Mouse (Mus musculus) splenic B cell, adult 2 months (primary cell): ENCODE data around the gene Cep95.
"Not testable (repeated sequence)": the region's sequence is repeated elsewhere in the genome, so short reads cannot be mapped to it uniquely, and the experiment has no call there.

ENCODE experiments used
- DNase-seq: peaks from one replicate; pipeline ENCODE4 v3.0.0-alpha.2; 2011; ENCODE audit warnings: low read depth, low spot score
- H3K27me3 ChIP-seq: 2 replicates; pipeline ENCODE4 v1.6.1; 2012; ENCODE audit warnings: mild to moderate bottlenecking, low read length, moderate library complexity, mixed read lengths; ENCODE audit not compliant: control insufficient read depth, poor library complexity, insufficient read depth, severe bottlenecking
- H3K36me3 ChIP-seq: 2 replicates; pipeline ENCODE4 v1.6.1; 2012; ENCODE audit warnings: mild to moderate bottlenecking, low read length, moderate library complexity, mixed read lengths; ENCODE audit not compliant: control insufficient read depth, poor library complexity, insufficient read depth, severe bottlenecking

The Cep95 gene

DNA sequence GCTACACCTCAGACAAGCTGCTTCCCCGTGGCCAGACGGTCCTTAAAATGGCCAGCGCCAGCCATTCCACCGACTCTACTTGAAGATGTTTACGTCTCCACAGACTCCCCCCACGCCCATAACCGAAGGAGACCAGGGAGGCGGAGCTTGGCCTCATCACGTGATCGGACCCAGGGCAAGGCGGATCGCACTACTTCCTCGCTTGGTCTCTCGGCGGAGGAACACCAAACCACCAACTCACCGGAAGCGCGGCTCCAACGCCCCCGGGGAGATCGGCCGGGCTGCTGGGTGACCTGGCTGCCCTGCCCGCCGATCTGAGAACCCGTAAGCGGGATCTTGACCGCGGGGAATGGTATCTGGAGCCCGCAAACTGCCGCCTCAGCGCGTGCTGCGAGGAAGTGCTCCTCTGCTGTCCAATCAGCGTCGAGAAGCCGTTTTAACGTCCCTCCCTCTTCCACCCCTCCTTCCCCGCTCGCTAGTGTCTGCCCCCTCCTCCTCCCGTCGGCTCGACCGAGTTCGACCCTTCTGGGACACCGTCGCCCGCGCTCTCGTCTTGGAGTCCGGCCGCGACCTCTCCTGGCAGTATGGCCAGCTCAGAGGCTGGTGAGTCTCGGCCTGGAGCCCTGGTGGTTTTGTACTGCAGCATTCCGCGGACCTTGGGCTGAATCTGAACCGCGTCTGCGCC is at the start of gene Cep95, which contains the start of gene Ddx5:
Gene Cep95 (plus strand): TSS at position 478 of the 685 bp plus-strand sequence.
Gene Ddx5 (minus strand): TSS at position 411 of the 685 bp plus-strand sequence.
- no peaks in the 10 kb centered on the region for H3K27me3 ChIP-seq
- DNase-seq, result peak; percentile 99
- H3K36me3 ChIP-seq, result peaks cover 37% of the 10 kb centered on the region

DNA sequence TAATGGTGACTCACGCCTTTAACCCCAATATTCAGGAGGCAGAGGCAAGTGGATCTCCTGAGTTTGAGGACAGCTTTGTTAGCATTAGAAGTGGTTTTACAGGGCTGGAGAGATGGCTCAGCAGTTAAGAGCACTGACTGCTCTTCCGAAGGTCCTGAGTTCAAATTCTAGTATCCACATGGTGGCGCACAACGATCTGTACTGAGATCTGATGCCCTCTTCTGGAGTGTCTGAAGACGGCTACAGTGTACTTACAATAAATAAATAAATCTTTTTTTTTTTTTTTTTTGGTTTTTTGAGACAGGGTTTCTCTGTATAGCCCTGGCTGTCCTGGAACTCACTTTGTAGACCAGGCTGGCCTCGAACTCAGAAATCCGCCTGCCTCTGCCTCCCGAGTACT is 48.3 kb upstream of the Cep95 start:
- DNase-seq, H3K27me3 ChIP-seq: not testable (repeated sequence)
- H3K36me3 ChIP-seq, result peaks cover 19% of the 10 kb centered on the region

DNA sequence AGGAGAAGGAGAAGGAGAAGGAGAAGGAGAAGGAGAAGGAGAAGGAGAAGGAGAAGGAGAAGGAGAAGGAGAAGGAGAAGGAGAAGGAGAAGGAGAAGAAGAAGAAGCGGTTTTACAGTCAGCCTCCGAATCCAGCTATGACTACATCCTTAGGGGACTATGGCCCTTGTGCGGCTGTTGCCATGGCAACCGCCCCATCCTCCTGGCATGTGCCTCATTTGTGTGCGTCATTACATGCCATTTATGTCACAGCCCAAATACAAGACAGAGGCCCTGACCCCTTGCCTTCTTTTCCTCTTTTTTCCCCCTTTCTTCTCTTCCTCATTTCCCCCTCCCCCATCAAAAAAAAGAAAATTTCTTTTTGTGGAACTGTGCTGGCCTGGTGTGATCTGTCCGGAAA is 47.8 kb upstream of the Cep95 start:
- DNase-seq, result no peak
- Histone ChIP-seq H3K27me3 (no peaks in the 10 kb centered on the region), H3K36me3 (peaks cover 20% of the 10 kb centered on the region)

DNA sequence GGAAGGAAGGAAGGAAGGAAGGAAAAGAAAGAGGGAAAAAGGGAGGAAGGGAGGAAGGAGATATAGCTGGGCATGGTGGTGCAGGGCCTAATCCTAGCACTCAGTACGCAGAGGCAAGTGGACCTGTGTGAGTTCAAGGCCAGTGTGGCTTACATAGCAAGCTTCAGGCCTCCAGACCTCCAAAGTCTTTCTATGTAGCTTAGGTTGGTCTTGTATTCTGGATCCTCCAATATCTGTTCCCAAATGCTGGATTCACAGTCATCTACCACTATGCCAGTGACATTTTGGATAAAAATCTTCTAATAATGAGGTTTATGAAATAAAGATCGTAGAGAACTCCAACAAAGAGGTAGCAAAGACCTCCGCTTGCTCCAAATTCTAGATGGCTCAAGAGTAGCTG is 47.2 kb upstream of the Cep95 start:
- Histone ChIP-seq H3K27me3 (no peaks in the 10 kb centered on the region), H3K36me3 (peaks cover 20% of the 10 kb centered on the region; the same call in 1 of the 2 replicates)
- DNase-seq, result no peak

DNA sequence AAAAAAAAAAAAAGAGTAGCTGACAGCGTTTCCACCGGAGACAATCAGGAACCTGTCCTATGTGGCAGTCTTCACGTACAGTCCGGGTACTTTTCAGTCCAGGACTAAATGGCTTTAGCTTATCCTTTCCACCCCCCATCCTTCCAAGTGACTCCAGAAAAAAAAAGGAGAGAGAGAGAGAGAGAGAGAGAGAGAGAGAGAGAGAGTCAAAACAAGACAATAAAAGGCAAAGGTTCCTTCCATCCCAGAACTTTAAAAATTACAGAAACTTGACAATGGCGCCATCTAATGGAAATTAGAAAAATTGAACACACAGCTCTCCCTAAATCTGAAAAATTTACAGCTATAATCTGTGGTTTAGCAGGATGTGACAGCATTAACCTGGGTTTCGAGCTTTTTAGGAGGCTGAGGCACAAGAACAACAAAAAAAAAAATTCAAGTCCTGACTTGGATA is 46.6 kb upstream of the Cep95 start:
- Histone ChIP-seq H3K27me3 (no peaks in the 10 kb centered on the region), H3K36me3 (peaks cover 23% of the 10 kb centered on the region; the same call in 1 of the 2 replicates)
- DNase-seq, result peak; percentile 66

DNA sequence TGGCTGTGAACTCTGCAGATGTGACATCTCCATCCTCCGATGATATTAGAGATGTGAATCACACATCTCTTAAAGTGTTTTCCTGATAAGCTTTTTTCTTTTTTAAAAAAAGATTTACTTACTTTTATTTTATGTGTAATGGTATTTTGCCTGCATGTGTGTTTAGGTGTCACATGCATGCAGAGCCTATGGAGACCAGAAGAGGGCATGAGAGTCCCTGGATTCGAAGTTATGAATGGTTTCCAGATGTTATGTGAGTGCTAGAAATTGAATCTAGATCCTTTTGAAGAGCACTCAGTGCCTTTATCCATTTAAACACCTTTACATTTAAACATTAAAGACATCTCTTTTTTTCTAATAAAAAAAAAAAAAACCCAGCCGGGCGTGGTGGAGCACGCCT is 44.1 kb upstream of the Cep95 start:
- peak; percentile 59 for DNase-seq
- H3K27me3 ChIP-seq, result no peaks in the 10 kb centered on the region
- peaks cover 16% of the 10 kb centered on the region; the same call in 1 of the 2 replicates for H3K36me3 ChIP-seq

DNA sequence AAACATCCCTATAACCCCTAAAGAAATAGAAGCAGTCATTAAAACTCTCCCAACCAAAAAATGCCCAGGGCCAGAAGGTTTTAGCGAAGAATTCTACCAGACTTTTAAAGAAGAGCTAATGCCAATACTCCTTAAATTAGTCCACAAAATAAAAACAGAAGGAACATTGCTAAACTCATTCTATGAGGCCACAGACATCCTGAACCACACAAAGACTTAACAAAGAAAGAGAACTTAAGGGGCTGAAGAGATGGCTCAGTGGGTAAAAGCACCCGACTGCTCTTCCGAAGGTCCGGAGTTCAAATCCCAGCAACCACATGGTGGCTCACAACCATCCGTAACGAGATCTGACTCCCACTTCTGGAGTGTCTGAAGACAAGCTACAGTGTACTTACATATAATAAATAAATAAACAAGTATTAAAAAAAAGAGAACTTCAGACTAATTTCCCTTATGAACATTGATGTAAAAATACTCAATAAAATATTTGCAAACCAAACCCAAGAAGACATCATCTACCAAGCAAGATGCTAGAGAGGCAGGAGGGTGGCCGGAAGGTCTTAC is 39.4 kb upstream of the Cep95 start:
- not testable (repeated sequence) for H3K36me3 ChIP-seq, H3K27me3 ChIP-seq
- DNase-seq, result peak; percentile 50

DNA sequence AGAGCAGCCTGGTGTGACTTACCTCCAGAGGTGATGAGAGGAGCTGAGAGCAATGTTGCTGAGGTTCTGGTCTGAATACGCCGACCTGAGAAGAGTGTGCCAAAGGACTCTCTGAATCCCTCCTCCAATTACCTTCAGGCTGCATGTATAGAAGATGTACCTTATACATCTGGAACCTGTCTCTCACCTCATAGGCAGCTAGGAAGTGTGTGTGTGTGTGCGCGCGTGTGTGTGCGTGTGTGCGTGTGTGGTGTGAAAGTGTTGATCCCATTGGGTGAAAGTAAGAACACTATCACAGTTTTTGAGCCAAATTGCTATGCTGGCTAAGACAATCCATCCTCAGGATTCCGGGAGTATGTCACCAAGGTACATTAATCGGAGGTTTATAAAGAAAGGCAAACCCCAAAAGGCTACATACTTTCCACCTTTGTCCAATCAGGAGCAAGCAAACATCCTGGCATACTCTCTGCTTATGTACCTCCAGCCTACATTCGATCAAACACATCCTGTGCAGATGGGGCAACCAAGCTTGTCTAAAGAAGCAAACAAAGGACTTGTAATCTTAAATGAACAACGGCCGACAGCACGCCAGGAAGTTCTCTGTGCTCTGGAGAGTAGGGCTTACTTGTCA is 38.8 kb upstream of the Cep95 start, which contains the start of gene Pecam1:
Gene Pecam1 (minus strand): TSS at position 508 of the 631 bp plus-strand sequence.
- no peaks in the 10 kb centered on the region for H3K27me3 ChIP-seq
- peak; percentile 81 for DNase-seq
- peaks cover 8% of the 10 kb centered on the region; the same call in 1 of the 2 replicates for H3K36me3 ChIP-seq

DNA sequence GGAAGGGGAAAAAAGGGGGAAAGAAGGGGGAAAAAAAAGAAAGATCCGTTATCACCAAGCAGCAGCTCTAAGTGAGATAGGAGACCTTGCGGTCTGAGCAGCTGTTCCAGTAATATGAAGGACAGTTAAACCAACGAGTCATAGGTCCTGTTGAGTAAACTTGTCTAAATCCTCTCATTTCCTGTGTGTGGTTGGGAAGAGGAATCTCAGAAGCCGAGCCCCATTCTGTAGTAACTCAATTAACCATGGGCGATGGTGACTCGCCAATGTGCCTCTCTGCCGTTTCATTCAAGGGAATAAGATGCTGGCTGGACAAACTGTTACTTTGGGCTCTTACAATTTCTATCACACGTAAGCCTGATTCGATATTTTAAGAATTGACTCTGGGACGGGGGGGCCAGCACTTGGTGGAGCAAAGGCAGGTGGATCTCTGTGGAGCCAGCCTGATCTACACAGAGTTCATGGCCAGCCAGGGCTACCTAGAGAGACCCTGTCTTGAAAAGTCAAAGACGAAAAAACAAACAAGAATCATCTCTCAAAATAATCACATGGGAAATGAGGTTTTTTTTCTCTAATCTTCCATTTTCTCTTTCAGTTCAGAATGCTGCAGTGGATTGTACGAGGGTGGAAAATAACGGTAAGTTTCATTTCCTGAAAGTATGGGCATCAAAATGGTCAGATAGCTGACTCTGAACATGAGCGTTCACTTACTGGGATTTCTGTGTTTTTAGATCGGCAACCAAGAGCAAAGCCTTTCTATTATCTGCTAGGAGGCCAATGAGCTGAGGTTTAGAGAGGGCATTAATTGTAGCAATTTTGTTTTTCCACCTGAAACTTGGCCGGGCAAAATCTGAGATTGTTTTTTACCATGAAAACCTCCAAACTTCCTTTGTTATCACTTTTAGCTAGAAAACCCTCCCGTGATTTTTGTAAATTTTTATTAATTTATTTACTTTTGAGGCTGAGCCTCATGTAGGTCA is 37.7 kb upstream of the Cep95 start, which contains the start of gene Milr1:
Gene Milr1 (plus strand): TSS at position 188 of the 980 bp plus-strand sequence.
- peaks cover 3% of the 10 kb centered on the region; the same call in 1 of the 2 replicates for H3K36me3 ChIP-seq
- no peaks in the 10 kb centered on the region for H3K27me3 ChIP-seq
- peak; percentile 82 for DNase-seq

DNA sequence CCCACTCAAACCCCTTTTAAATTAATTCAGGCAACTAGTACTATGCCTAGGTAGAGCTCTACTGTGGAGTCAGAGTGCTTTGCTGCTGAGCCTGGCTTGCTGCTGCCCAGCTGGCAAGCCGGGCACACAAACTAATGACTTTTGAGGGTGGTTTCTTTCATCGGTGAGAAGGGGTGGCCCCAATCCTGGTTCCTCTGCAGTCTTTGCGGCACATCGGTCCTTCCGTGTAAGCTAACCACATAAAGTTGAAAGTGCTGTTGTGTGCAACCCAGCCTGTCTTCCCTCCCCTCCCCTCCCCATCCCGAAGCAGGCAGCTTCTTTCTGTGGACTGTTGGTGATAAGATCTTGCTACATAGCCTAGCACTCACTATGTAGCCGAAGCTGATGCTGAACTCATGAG is 36.9 kb upstream of the Cep95 start:
- DNase-seq, result peak; percentile 70

DNA sequence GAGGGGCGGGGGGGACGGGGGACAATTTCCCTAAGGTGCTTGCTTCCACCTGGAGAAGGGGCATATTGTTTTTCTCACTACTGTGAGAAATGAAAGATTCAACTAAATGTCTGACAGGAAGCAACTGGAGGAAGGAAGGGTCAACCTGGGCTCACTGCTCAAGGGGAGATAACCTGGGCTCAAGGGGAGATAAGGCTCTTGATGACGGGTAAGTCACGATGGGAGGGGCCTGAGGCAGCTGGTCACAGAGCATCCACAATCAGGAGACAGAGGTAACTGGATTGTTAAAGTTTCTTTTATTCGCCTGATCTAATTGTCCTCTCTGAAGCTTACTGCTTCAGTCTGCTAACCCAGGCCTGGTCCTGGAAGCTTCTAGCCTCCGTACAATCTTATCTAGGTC is 35.7 kb upstream of the Cep95 start:
- H3K36me3 ChIP-seq, result peaks cover 1% of the 10 kb centered on the region; the same call in 1 of the 2 replicates
- no peak for DNase-seq
- no peaks in the 10 kb centered on the region for H3K27me3 ChIP-seq

More for the DNA sequence above, 36.9 kb upstream of the Cep95 start:
- no peaks in the 10 kb centered on the region for H3K27me3 ChIP-seq
- H3K36me3 ChIP-seq, result peaks cover 3% of the 10 kb centered on the region; the same call in 1 of the 2 replicates

DNA sequence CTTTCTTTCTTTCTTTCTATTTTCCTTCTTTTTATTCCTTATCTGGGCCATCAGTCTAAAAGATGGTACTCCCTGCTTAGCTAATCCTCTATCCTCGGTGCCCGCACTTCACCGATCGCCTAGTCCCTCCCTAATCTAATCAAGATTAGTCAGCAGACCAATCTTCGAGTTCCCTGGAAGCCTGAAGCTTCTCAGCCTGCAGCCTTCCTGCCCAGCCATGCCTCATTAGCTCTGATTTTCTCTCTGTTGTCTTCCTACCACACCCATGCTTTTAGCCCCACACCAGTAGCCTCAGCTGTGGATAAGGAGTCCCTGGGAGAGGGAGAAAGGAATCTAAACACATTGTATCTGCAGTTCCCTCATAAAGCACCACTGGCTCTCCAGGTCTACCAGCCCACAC is 33.5 kb upstream of the Cep95 start:
- peaks cover 1% of the 10 kb centered on the region; the same call in 1 of the 2 replicates for H3K36me3 ChIP-seq
- no peak for DNase-seq

DNA sequence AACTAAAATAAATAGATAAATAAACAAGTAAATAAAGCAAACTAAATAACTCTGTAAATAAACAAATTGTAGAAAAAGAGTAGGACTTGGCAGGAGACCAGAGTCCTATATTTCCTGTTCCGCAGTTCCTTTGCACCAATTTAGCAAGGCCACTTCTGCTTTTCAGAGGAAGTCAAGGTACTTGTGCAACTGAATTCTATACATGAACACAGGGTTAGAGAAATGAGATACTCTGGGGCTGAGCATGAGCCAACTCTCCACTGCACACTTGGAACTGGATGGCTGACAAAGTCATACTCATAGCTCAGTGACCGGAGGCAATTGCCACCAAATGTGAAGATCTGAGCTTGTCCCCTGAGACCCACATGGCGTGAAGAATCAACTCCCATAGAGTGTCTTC is 30.0 kb upstream of the Cep95 start:
- no peaks in the 10 kb centered on the region for H3K27me3 ChIP-seq
- peaks cover 1% of the 10 kb centered on the region; the same call in 1 of the 2 replicates for H3K36me3 ChIP-seq
- peak; percentile 81 for DNase-seq

More for the DNA sequence above, 33.5 kb upstream of the Cep95 start:
- H3K27me3 ChIP-seq, result no peaks in the 10 kb centered on the region

DNA sequence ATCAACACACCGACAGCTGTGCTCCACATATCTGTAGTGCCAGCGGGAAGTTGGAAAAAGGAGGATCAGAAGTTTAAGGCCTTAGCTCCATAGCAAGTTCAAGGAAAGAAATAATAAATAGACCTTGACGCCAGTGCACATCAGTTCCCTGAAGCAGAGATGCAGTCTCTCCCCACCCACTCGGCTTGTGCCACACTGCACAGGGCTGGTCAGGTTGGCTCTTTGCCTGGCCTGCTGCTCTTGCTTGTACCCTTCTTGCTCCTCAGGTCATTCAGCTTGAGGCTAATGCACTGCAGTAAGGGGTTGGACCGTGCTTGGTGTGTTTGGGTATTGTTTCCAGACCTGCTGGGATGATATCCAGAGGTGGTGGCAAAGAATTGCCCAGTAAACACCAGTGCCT is 28.5 kb upstream of the Cep95 start:
- DNase-seq, result no peak
- no peaks in the 10 kb centered on the region for H3K27me3 ChIP-seq
- H3K36me3 ChIP-seq, result peaks cover 1% of the 10 kb centered on the region
